Mouse (Mus musculus) cerebellum, postnatal 36 days (tissue): ENCODE measurements around the gene Nek3.

ENCODE experiments used
- DNase-seq, 2 experiments: peaks; one replicate each; pipeline ENCODE4 v3.0.0; 2021 to 2022; ENCODE audit warnings: mixed read lengths in 2 of 2

Gene Nek3

DNA sequence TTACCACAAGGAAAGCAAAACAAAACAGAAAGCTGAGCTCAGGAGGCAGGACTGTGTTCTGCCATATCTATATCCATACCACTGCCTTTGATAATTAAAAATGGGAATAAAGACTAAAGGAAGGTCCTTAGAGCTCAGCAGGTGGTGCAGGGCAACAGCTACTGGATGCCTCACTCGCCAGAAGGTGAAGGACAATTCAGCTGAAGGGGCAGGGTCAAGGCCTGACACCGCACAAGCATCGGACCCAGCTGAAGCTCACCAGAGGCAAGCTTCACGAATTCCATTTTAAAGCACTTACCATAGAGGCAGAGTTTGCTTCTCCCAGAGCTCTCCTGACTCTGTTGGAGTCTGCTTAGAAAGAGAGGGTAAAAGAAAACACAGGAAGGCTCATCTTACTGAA lies 23.6 kb downstream of the Nek3 start:
- DNase-seq = no peak

- no peak for DNase-seq
Observed at GRCm38 (mm10) chr8:22141836-22142385, 24.3 kb downstream of the Nek3 start.

DNA sequence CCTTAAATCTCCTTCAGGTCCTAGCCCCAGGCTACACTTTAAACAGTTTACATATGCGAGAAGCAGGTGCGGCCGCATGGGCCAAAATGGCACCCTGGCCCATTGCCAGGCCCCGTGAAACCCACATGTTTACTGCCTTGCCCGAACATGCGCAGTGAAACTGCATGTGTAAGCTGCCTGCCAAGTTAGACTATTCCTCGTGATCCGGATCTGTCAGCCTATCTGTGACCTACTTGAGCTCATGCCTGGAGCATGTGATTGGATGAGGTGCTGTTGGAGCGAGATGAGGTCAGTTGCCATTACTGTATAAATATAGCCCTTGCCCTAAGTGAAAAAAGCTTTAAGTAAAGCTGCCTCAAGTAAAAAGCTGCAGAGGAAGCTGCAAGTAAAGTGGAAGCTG lies 29.8 kb downstream of the Nek3 start:
- peak; percentile 34 to 52 for DNase-seq

DNA sequence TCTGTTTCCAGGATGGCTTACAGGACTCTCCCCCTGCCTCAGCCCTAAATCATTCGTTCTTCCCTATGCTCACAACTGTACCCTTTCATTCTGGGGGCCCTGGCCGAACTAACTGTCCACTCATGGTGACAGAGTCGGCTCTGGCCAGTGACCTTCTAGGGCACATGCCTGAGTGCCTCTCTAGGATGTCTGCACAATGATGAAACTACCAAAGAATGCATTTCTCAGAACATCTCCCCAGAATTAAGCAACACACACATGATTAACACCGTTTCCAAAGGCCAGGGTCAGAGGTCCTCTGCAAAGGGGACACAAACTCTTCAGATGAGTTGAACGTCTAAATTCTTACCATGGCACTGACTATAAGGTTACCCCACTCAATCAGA lies 31.5 kb downstream of the Nek3 start:
- DNase-seq = no peak

DNA sequence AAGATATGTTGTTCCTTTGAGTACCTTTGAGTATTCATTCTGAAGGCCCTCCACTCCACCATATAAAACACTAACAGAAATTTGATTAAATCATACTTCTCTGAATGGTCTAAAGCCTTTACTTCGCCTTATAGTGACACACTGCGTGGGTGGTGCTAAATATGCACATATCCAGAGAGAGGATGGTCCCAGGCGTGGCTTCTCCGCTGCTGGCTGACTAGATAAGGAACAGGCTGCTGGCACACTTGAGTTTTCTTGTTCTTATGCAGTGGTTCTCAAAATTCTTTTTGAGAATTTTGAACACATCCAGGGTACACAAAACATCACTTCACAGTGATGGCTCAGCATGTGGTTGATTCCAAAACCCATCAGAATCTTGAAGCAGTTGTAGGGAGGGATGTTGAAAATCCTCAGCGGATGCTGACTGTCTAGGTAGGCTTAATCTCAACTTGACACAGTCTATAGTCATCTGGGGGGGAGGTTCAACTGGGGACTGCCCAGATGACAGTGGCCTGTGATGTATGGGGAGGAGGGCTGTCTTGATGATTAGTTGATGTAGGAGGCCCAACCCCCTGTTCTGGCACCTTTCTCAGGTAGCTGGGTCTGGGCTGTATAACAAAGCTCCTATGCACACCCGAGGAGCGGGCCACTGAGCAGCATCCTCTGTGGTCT lies 32.0 kb downstream of the Nek3 start:
- no peak for DNase-seq

- no peak for DNase-seq
Observed at GRCm38 (mm10) chr8:22132062-22132461, 34.2 kb downstream of the Nek3 start.

DNA sequence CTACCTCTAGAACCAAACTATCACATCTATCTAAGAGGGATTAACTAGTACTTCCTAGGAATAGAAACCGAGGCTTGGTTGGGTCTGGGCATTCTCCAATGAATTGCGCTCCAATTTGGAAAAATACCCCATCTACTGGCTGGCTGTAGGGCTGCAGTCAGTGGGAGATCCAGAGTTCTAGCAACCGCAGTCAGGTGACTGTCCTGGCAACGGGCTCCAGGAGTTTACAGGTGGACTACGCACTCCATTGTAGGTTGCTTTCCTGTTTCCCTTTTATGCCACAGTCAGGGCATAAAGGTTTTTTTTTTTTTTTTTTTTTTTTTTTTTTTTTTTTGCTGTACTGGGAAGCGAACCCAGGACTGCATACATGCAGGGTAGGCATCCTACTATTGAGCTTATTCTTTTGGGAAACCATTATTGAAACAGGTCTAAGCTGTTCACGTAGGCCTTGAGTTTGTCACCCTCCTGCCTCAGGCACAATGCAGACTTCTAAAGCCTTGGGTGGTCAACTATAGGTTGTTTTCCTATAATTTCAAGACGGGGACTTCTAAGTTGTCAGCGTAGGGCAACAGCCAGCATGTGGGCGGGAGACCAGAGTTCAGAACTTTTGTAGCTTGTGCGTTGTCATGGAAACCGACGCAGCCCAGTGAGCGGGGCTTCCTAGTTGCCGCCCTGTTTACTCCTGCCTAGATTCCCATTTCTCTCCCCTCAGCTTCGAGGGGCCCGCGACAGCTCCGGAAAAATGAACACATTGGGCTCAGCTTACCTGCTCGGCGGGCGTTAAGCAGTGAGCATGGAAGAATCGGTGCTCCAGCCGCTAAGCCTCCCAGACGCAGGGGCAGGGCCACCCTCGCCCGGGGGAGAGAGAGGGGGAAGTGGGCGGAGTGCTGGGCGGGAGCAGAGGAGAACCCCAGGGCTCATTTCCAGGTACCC lies 41.7 kb downstream of the Nek3 start, which contains the start of gene Nek5:
Gene Nek5, minus strand, starts transcription at position 834 of the 933 bp plus-strand sequence.
- DNase-seq = no peak

GRCm38 (mm10) chr8:22107020-22107419 lies 59.2 kb downstream of the Nek3 start:
- no peak for DNase-seq

- DNase-seq = no peak
Observed at GRCm38 (mm10) chr8:22091568-22091967, 74.7 kb downstream of the Nek3 start.

GRCm38 (mm10) chr8:22089226-22089625 lies 77.0 kb downstream of the Nek3 start:
- no peak for DNase-seq

DNA sequence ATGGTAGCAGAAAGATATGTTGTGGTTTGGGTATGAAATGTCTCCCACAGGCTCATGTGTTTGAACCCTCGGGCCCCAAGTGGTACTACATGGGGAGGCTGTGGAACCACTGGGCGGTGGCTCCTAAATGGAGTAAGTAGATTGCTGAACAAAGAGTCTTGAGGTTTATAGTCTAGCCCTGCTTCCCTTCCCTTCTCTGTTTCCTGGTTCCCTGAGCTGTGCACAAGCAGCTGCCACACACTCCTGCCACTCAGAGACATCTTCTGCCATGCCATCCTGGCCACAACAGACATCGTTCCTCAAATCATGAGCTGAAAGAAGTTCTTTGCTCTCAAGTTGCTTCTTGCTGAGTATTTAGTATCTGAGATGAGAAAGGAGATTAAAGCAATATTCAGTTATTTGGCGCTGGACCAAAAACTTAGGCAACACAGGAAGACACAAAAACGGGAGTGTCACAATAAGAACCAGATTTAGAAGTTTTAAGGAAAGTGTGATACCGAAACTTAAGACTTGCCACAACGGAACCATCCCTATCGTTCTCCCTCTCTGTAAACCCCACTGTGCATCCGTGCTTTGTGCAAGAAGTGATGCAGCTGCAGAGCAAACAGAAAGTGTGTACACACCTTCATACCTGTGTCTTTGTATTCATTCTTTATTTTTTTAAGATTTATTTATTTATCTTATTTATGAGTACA lies 86.8 kb downstream of the Nek3 start:
- DNase-seq = no peak
